Mouse (Mus musculus): Measurements from ENCODE around the gene Pomt1. TPM values are rescaled to one million over a fixed set of nuclear protein-coding genes. Genes with fewer than 3 reads are reported as not detected.
"Not testable (repeated sequence)": the region's sequence is repeated elsewhere in the genome, so short reads cannot be mapped to it uniquely, and the experiment has no call there.

The Pomt1 gene
- polyA plus RNA-seq, 1 experiment from 2014 or later, result 29.7 TPM

GRCm38 (mm10) chr2:32295285-32295684, 58.9 kb downstream of the Pomt1 start:
- WGBS, result 91% methylated on average over 3 of the region's 3 CpGs

GRCm38 (mm10) chr2:32295842-32296241, 59.5 kb downstream of the Pomt1 start:
- H3K9me3 ChIP-seq; H3K27ac ChIP-seq; H3K4me1 ChIP-seq; H3K27me3 ChIP-seq (ENCODE audit: poor library complexity, severe bottlenecking); H3K4me3 ChIP-seq; DNase-seq (ENCODE audit: extremely low spot score, low spot score): not testable (repeated sequence)
- H3K36me3 ChIP-seq (replicated peaks), result peaks cover 77% of the 10 kb centered on the region
- 79% methylated on average over 2 of the region's 2 CpGs for WGBS

More at GRCm38 (mm10) chr2:32295285-32295684, 58.9 kb downstream of the Pomt1 start:
- no peak for DNase-seq (ENCODE audit: extremely low spot score, low spot score)
- no peak overlapping the region for H3K27ac ChIP-seq
- H3K4me1 ChIP-seq, result no peaks in the 10 kb centered on the region
- H3K4me3 ChIP-seq, result no peak overlapping the region
- no peaks in the 10 kb centered on the region for H3K9me3 ChIP-seq
- peaks cover 73% of the 10 kb centered on the region for H3K36me3 ChIP-seq (replicated peaks)
- H3K27me3 ChIP-seq (ENCODE audit: poor library complexity, severe bottlenecking), result no peaks in the 10 kb centered on the region

GRCm38 (mm10) chr2:32299469-32299868, 63.1 kb downstream of the Pomt1 start:
- Histone ChIP-seq H3K4me1 (peaks cover under 1% of the 10 kb centered on the region; the same call in 1 of the 2 replicates), H3K4me3 (no peak overlapping the region), H3K27me3 (ENCODE audit: poor library complexity, severe bottlenecking) (no peaks in the 10 kb centered on the region), H3K36me3 (replicated peaks) (peaks cover 92% of the 10 kb centered on the region), H3K27ac (no peak overlapping the region), H3K9me3 (no peaks in the 10 kb centered on the region)
- no peak for DNase-seq (ENCODE audit: extremely low spot score, low spot score)
- WGBS, result 95% methylated on average over 4 of the region's 4 CpGs

DNA sequence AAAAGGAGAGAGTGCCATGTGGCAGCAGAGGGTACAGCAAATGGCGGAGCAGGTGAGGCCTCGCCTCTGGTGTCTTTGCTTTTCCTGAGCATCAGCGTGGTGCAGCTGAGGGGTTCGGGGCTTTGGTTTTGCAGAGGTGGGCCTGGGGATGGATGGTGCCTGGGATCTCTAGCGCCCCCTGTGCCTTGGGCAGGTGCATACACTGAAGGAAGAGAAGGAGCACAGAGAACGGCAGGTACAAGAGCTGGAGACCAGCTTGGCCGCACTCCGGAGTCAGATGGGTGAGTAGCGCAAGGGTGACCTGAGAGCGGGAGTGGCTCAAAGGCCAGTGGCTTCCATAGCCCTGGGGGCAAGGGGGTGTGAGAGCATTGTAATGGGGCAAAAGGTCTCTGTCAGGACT, 66.6 kb downstream of the Pomt1 start:
- no peak for DNase-seq (ENCODE audit: extremely low spot score, low spot score)
- WGBS, result 89% methylated on average over 10 of the region's 10 CpGs
- Histone ChIP-seq H3K4me1 (peaks cover 7% of the 10 kb centered on the region; the same call in 1 of the 2 replicates), H3K9me3 (no peaks in the 10 kb centered on the region), H3K36me3 (replicated peaks) (peaks cover 97% of the 10 kb centered on the region), H3K27me3 (ENCODE audit: poor library complexity, severe bottlenecking) (no peaks in the 10 kb centered on the region), H3K27ac (no peak overlapping the region), H3K4me3 (no peak overlapping the region)

DNA sequence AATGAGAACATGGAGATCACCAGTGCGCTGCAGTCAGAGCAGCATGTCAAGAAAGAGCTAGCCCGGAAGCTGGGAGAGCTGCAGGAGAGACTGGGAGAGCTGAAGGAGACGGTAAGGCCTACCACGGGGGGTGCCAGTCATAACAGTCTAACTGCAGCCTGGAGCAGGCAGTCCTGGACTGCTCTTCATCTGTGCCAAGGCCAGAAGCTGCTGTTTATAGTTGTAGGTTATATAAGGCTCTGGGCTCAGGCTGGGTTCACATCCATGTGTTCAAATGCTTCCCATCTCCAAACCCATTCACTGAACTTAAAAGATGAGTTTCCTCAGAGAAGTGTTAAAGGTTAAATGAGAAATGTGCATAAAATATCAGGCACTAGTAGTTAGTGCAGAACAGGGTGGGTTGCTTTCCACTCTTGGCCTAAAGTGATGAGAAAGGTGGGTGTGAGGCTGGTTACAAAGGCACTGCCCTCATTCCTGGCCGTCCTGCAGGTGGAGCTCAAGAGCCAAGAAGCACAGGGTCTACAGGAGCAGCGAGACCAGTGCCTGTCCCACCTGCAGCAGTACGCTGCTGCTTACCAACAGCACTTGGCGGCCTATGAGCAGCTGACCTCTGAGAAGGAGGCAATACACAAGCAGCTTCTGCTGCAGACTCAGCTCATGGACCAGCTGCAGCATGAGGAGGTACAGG, 67.9 kb downstream of the Pomt1 start:
- no peak overlapping the region for H3K4me3 ChIP-seq
- no peaks in the 10 kb centered on the region for H3K9me3 ChIP-seq
- H3K27ac ChIP-seq, result no peak overlapping the region
- H3K4me1 ChIP-seq, result peaks cover 12% of the 10 kb centered on the region; the same call in 1 of the 2 replicates
- WGBS, result 57% methylated on average over 8 of the region's 8 CpGs
- peak; percentile 55 for DNase-seq (ENCODE audit: extremely low spot score, low spot score)
- no peaks in the 10 kb centered on the region for H3K27me3 ChIP-seq (ENCODE audit: poor library complexity, severe bottlenecking)
- H3K36me3 ChIP-seq (replicated peaks), result peaks cover 94% of the 10 kb centered on the region

Other genes starting within 250 kb of the Pomt1 start
- 1.3 and 1.5 TPM in 2 replicates for gene Fam78a, start 151.7 kb upstream of the Pomt1 start, polyA plus RNA-seq (2016; fragmentation: Nextera tagmentation; extraction: Ambion mirVana)
- gene Plpp7, start 141.1 kb upstream of the Pomt1 start, polyA plus RNA-seq (2016; fragmentation: Nextera tagmentation; extraction: Ambion mirVana), result 4.8 and 5.3 TPM in 2 replicates
- 48.2 and 50.1 TPM in 2 replicates for gene Prrc2b, start 85.5 kb upstream of the Pomt1 start, polyA plus RNA-seq (2016; fragmentation: Nextera tagmentation; extraction: Ambion mirVana)
- gene Uck1, start 23.6 kb downstream of the Pomt1 start, polyA plus RNA-seq (2016; fragmentation: Nextera tagmentation; extraction: Ambion mirVana), result 83.6 and 91.4 TPM in 2 replicates
- gene Golga2, start 50.8 kb downstream of the Pomt1 start, polyA plus RNA-seq (2016; fragmentation: Nextera tagmentation; extraction: Ambion mirVana), result 16.6 and 17.4 TPM in 2 replicates
- 529 and 531 TPM in 2 replicates for gene Swi5, start 51.5 kb downstream of the Pomt1 start, polyA plus RNA-seq (2016; fragmentation: Nextera tagmentation; extraction: Ambion mirVana)
- gene Ciz1, start 115.7 kb downstream of the Pomt1 start, polyA plus RNA-seq (2016; fragmentation: Nextera tagmentation; extraction: Ambion mirVana), result 57.7 and 70.3 TPM in 2 replicates
- 7.8 and 9.7 TPM in 2 replicates for gene Dnm1, start 116.7 kb downstream of the Pomt1 start, polyA plus RNA-seq (2016; fragmentation: Nextera tagmentation; extraction: Ambion mirVana)
- 36.3 and 37.5 TPM in 2 replicates for gene 1110008P14Rik, start 145.3 kb downstream of the Pomt1 start, polyA plus RNA-seq (2016; fragmentation: Nextera tagmentation; extraction: Ambion mirVana)
- gene Lcn2, start 151.7 kb downstream of the Pomt1 start, polyA plus RNA-seq (2016; fragmentation: Nextera tagmentation; extraction: Ambion mirVana), result not detected in 2 replicates
- gene Ptges2, start 159.3 kb downstream of the Pomt1 start, polyA plus RNA-seq (2016; fragmentation: Nextera tagmentation; extraction: Ambion mirVana), result 23.8 and 26.4 TPM in 2 replicates
- gene Naif1, start 213.9 kb downstream of the Pomt1 start, polyA plus RNA-seq (2016; fragmentation: Nextera tagmentation; extraction: Ambion mirVana), result 6.6 and 6.7 TPM in 2 replicates
- gene Slc25a25, start 214.9 kb downstream of the Pomt1 start, polyA plus RNA-seq (2016; fragmentation: Nextera tagmentation; extraction: Ambion mirVana), result 25.0 and 26.3 TPM in 2 replicates

All from forebrain, embryonic 10.5 days (tissue).